Mouse (Mus musculus): ENCODE measurements at regions not wholly inside any gene's neighbourhood (a gene's known extent, or its start where the extent isn't known, plus 50 kb on each side); places are given as distances from the start of the nearest gene placed in this dataset.
A peak's percentile ranks its signal among the peaks of the same experiment; 100 is the strongest.

GRCm38 (mm10) chr3:143007047-143007446, 125.2 kb upstream of the Pkn2 start:
- intact Hi-C loops (cut with DNase I), result no loop called here
- no peak for DNase-seq

GRCm38 (mm10) chr3:143001952-143002351, 120.1 kb upstream of the Pkn2 start:
- peak in 1 of 2 experiments; percentile 4 for DNase-seq
- intact Hi-C loops (cut with DNase I), result no loop called here

- DNase-seq, result no peak
- intact Hi-C loops (cut with DNase I), result no loop called here
These were observed 114.4 kb upstream of the Pkn2 start for GRCm38 (mm10) chr3:142995981-142996743.

GRCm38 (mm10) chr3:142984547-142984946, 102.7 kb upstream of the Pkn2 start:
- intact Hi-C loops (cut with DNase I), result no loop called here
- no peak for DNase-seq

GRCm38 (mm10) chr3:142981221-142981620, 99.4 kb upstream of the Pkn2 start:
- intact Hi-C loops (cut with DNase I), result no loop called here
- DNase-seq, result no peak

GRCm38 (mm10) chr3:142979161-142979560, 97.4 kb upstream of the Pkn2 start:
- DNase-seq, result peak; percentile 30 to 38
- intact Hi-C loops (cut with DNase I), result no loop called here

- DNase-seq, result no peak
- intact Hi-C loops (cut with DNase I), result no loop called here
These were observed 95.0 kb upstream of the Pkn2 start for GRCm38 (mm10) chr3:142976519-142977394.

GRCm38 (mm10) chr3:142975606-142976005, 93.8 kb upstream of the Pkn2 start:
- intact Hi-C loops (cut with DNase I), result no loop called here
- peak in 1 of 2 experiments; percentile 8 for DNase-seq

GRCm38 (mm10) chr3:142969501-142969900, 87.7 kb upstream of the Pkn2 start:
- no peak for DNase-seq
- intact Hi-C loops (cut with DNase I), result no loop called here

- intact Hi-C loops (cut with DNase I), result no loop called here
- DNase-seq, result no peak
These were observed 83.8 kb upstream of the Pkn2 start for GRCm38 (mm10) chr3:142965604-142966003.

- intact Hi-C loops (cut with DNase I), result no loop called here
These were observed 82.1 kb upstream of the Pkn2 start for GRCm38 (mm10) chr3:142963818-142964372.

GRCm38 (mm10) chr3:142957768-142958167, 76.0 kb upstream of the Pkn2 start:
- no peak for DNase-seq
- intact Hi-C loops (cut with DNase I), result no loop called here

More at GRCm38 (mm10) chr3:142963818-142964372, 82.1 kb upstream of the Pkn2 start:
- DNase-seq, result no peak

GRCm38 (mm10) chr3:142948771-142949170, 67.0 kb upstream of the Pkn2 start:
- intact Hi-C loops (cut with DNase I), result loop anchor here (2.0 kb wide), 1 partner anchor 66 kb away; the partner anchor contains the start of gene Pkn2
- peak; percentile 50 to 78 for DNase-seq

GRCm38 (mm10) chr3:142941319-142942024, 59.7 kb upstream of the Pkn2 start:
- DNase-seq, result peak; percentile 37 to 47
- intact Hi-C loops (cut with DNase I), result no loop called here

GRCm38 (mm10) chr3:142940874-142941273, 59.1 kb upstream of the Pkn2 start:
- intact Hi-C loops (cut with DNase I), result no loop called here
- DNase-seq, result peak in 1 of 2 experiments; percentile 9

GRCm38 (mm10) chr3:142939773-142940172, 58.0 kb upstream of the Pkn2 start:
- intact Hi-C loops (cut with DNase I), result no loop called here
- DNase-seq, result no peak

GRCm38 (mm10) chr3:142935949-142936348, 54.1 kb upstream of the Pkn2 start:
- DNase-seq, result peak; percentile 4 to 17
- intact Hi-C loops (cut with DNase I), result no loop called here

- DNase-seq, result no peak
- intact Hi-C loops (cut with DNase I), result no loop called here
These were observed 52.5 kb upstream of the Pkn2 start for GRCm38 (mm10) chr3:142934326-142934725.

GRCm38 (mm10) chr3:142933684-142934259, 52.0 kb upstream of the Pkn2 start:
- no peak for DNase-seq
- intact Hi-C loops (cut with DNase I), result no loop called here

All from heart, postnatal 10 days (tissue).